Mouse (Mus musculus) G1E (cell line): ENCODE data around the gene Mapk3.

Source experiments
- CTCF ChIP-seq: IDR thresholded peaks from 2 replicates; pipeline ENCODE4 v1.5.1; 2012; ENCODE audit warnings: low read depth, low read length, inconsistent platforms, mixed read lengths
- TAL1 ChIP-seq: conservative IDR thresholded peaks from 2 replicates; pipeline ENCODE4 v1.6.1; 2012; ENCODE audit warnings: low read depth, low read length, inconsistent platforms, mixed read lengths

DNA sequence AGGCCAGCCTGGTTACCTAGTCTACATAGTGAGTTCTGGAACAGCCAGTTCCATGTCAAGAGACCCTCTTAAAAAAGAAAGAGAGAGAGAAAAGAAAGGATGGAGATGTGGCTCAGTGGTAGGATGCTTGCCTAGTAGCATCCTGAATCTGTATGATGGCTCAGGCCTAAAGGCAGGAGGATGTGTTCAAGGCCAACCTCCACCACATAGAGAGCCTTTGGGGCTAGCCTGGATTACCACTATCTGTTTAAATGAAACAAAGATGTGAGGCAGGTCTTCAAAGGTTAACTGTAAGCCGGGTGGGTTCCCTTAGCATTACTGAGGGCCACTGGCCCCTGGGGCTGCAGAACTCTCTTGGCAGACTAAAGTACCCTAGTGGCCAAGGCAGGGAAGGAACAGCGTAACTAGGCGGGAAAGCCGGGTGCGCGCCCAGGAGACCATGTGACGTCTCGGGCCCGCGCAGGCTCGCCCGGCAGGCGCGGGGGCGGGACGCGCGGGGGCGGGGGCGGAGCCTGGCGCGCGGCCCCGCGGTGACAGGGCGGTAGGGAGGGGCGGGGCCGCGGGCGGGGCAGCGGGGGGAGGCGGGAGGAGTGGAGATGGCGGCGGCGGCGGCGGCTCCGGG, at the start of gene Mapk3:
- TF ChIP-seq CTCF, result peak; percentile 41; the same call in 1 of the 2 replicates
- no peak for TF ChIP-seq TAL1
